13 mouse cellular contexts compared by ENCODE assay signal in genomic region chr3:129948359-129948758, GRCm38 (mm10). TPM values are rescaled to one million over a fixed set of nuclear protein-coding genes. Genes with fewer than 3 reads are reported as not detected.
DNase-seq lines count a peak whose midpoint lies in the region; ATAC-seq lines count a peak whose summit lies in the region.
"Had no signal": no experiment of that assay in that cellular context is flagged by ENCODE, and none has a peak within 500 bp of the region (broad histone marks: within the 10 kb centered on the region; RNA-seq: fewer than 3 reads in every experiment).

No protein-coding gene starts in this region.

- WGBS in midbrain, embryonic 13.5 days, result 91% methylated on average over 5 of the region's 5 CpGs
- WGBS in forebrain, embryonic 16.5 days, result 94% methylated on average over 5 of the region's 5 CpGs

- no peaks in the 10 kb centered on the region for H3K9me3 ChIP-seq in midbrain, embryonic 13.5 days
- no peaks in the 10 kb centered on the region for H3K9me3 ChIP-seq in forebrain, embryonic 16.5 days (ENCODE audit: control insufficient read depth, low read length)
- H3K9me3 ChIP-seq: embryonic facial prominence, embryonic 13.5 days; liver, embryonic 12.5 days; midbrain, embryonic 15.5 days; stomach, embryonic 15.5 days had no signal

- no peak overlapping the region for H3K4me2 ChIP-seq in midbrain, embryonic 13.5 days (replicated peaks)
- H3K4me2 ChIP-seq in forebrain, embryonic 16.5 days (ENCODE audit: low read length), result no peak overlapping the region
- H3K4me2 ChIP-seq: embryonic facial prominence, embryonic 13.5 days; liver, embryonic 12.5 days; midbrain, embryonic 15.5 days; stomach, embryonic 15.5 days had no signal

- ATAC-seq in common myeloid progenitor, adult 5-6 weeks (replicated peaks; ENCODE audit: low read depth, poor library complexity, severe bottlenecking), result peak; percentile 16; the same call in 1 of the 2 replicates
- ATAC-seq in midbrain, embryonic 13.5 days, result no peak
- no peak for ATAC-seq in forebrain, embryonic 16.5 days
- ATAC-seq: forebrain, postnatal 0 days; liver, embryonic 12.5 days; midbrain, embryonic 15.5 days had no signal

- H3K36me3 ChIP-seq in midbrain, embryonic 13.5 days, result no peaks in the 10 kb centered on the region
- no peaks in the 10 kb centered on the region for H3K36me3 ChIP-seq in forebrain, embryonic 16.5 days (ENCODE audit: control insufficient read depth, insufficient read depth)
- H3K36me3 ChIP-seq: embryonic facial prominence, embryonic 13.5 days; liver, embryonic 12.5 days; midbrain, embryonic 15.5 days; stomach, embryonic 15.5 days had no signal

- H3K27ac ChIP-seq in midbrain, embryonic 13.5 days, result no peak overlapping the region
- H3K27ac ChIP-seq in forebrain, embryonic 16.5 days (ENCODE audit: low read length), result no peak overlapping the region
- H3K27ac ChIP-seq: embryonic facial prominence, embryonic 13.5 days; liver, embryonic 12.5 days; midbrain, embryonic 15.5 days; stomach, embryonic 15.5 days had no signal

- intact Hi-C loops in left cerebral cortex, postnatal 14 days (cut with DNase I), result no loop called here
- intact Hi-C loops in left cerebral cortex, postnatal 36 days (cut with DNase I), result no loop called here

- DNase-seq in left cerebral cortex, postnatal 14 days (ENCODE audit: low spot score in 2 of 2), result peak; percentile 40 to 48
- DNase-seq in left cerebral cortex, adult 11 months (ENCODE audit: low spot score), result no peak
- peak; percentile 54 to 61 for DNase-seq in left cerebral cortex, postnatal 36 days (ENCODE audit: low spot score in 2 of 2)
- peak; percentile 8 for DNase-seq in right cerebral cortex, postnatal 14 days
- DNase-seq: cerebellum, adult 18-20 months; forebrain, postnatal 0 days had no signal

- H3K4me1 ChIP-seq in midbrain, embryonic 13.5 days (replicated peaks), result no peaks in the 10 kb centered on the region
- no peaks in the 10 kb centered on the region for H3K4me1 ChIP-seq in forebrain, embryonic 16.5 days (replicated peaks; ENCODE audit: control insufficient read depth, insufficient read depth, low read length)
- H3K4me1 ChIP-seq: embryonic facial prominence, embryonic 13.5 days; midbrain, embryonic 15.5 days; stomach, embryonic 15.5 days had no signal

- H3K9ac ChIP-seq in midbrain, embryonic 13.5 days (replicated peaks), result no peak overlapping the region
- H3K9ac ChIP-seq in forebrain, embryonic 16.5 days (replicated peaks; ENCODE audit: low read depth, low read length), result no peak overlapping the region
- H3K9ac ChIP-seq: embryonic facial prominence, embryonic 13.5 days; forebrain, postnatal 0 days; liver, embryonic 12.5 days; midbrain, embryonic 15.5 days; stomach, embryonic 15.5 days had no signal

- no peak overlapping the region for H3K4me3 ChIP-seq in midbrain, embryonic 13.5 days (replicated peaks)
- H3K4me3 ChIP-seq in forebrain, embryonic 16.5 days (replicated peaks; ENCODE audit: low read length), result no peak overlapping the region
- H3K4me3 ChIP-seq: embryonic facial prominence, embryonic 13.5 days; liver, embryonic 12.5 days; midbrain, embryonic 15.5 days; stomach, embryonic 15.5 days had no signal

- no peaks in the 10 kb centered on the region for H3K27me3 ChIP-seq in midbrain, embryonic 13.5 days
- no peaks in the 10 kb centered on the region for H3K27me3 ChIP-seq in forebrain, embryonic 16.5 days (replicated peaks; ENCODE audit: control insufficient read depth, insufficient read depth, low read length)
- H3K27me3 ChIP-seq: embryonic facial prominence, embryonic 13.5 days; liver, embryonic 12.5 days; midbrain, embryonic 15.5 days; stomach, embryonic 15.5 days had no signal

RNA-seq across cellular contexts. Expression of gene Mcub, which starts 21.6 kb away (rescaled TPM):
- under 1 TPM; 0.62 to 0.93 TPM for total RNA-seq in left cerebral cortex, postnatal 14 days (2021)
- total RNA-seq in common myeloid progenitor, adult 5-6 weeks (2017), result 0.78 and 2.8 TPM in 2 replicates
- 1 to 10 TPM; 1.2 to 2.9 TPM for total RNA-seq in left cerebral cortex, postnatal 36 days (2021)
- polyA plus RNA-seq in midbrain, embryonic 13.5 days (2015; fragmentation: Nextera tagmentation; extraction: Ambion mirVana), result 3.9 TPM in 2 replicates
- polyA plus RNA-seq in forebrain, embryonic 16.5 days (2015; fragmentation: Nextera tagmentation; extraction: Ambion mirVana), result 4.7 and 7.4 TPM in 2 replicates

RNA-seq across cellular contexts. Expression of gene Casp6, which starts 47.1 kb away (rescaled TPM):
- 1 to 10 TPM; 5.9 to 8.9 TPM for total RNA-seq in left cerebral cortex, postnatal 14 days (2021)
- total RNA-seq in common myeloid progenitor, adult 5-6 weeks (2017), result 12.3 and 19.0 TPM in 2 replicates
- 1 to 10 TPM; 4.1 TPM for total RNA-seq in left cerebral cortex, postnatal 36 days (2021)
- 35.1 and 39.5 TPM in 2 replicates for polyA plus RNA-seq in midbrain, embryonic 13.5 days (2015; fragmentation: Nextera tagmentation; extraction: Ambion mirVana)
- polyA plus RNA-seq in forebrain, embryonic 16.5 days (2015; fragmentation: Nextera tagmentation; extraction: Ambion mirVana), result 27.4 and 29.1 TPM in 2 replicates
